Mouse (Mus musculus) embryonic stem cell, embryonic (primary cell): ENCODE data around the gene Tbc1d5.

Experiments
- CTCF ChIA-PET, 4 experiments: fragments of 300-600 bp in 2 of 4; fragments of 350-600 bp in 2 of 4; sonication (Branson Sonifier 250); formaldehyde crosslinking; loops; one replicate each; lab custom pipeline; 2022; ENCODE audit warnings: inconsistent platforms in 2 of 4; lab: Charles Lee
- POLR2A ChIA-PET, 4 experiments: fragments of 300-600 bp in 2 of 4; fragments of 350-600 bp in 2 of 4; sonication (Branson Sonifier 250); formaldehyde crosslinking; loops; one replicate each; lab custom pipeline; 2022; ENCODE audit warnings: antibody characterized with exemption in 4 of 4, inconsistent platforms in 1 of 4; lab: Charles Lee

Tbc1d5 gene

DNA sequence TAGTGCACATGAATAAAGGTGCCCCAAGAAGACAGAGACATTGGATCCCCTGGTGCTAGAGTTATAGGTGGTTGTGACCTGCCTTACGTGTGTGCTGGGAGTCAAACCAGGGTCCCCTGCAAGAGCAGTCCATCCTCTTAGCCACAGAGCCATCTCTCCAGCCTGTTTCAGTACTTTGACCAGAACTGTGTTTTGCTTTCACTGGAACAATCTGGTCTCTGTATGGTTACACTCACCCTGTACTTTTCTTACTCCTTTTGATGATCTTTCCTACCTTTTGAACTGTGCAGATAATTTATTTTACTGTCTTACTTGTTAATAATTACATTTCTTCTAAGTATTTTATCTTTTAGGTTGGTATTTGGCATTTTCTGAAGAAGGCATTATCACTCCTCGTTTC lies 387.5 kb downstream of the Tbc1d5 start:
- CTCF ChIA-PET, result interaction anchor here in 2 of 4 experiments (0.6 kb wide), 2 partner anchors 381 to 560 kb away, joined by 4 read pairs; no protein-coding TSS in a partner anchor
- POLR2A ChIA-PET, result interaction anchor here in 1 of 4 experiments (0.7 kb wide), 2 partner anchors 55 to 110 kb away, joined by 3 read pairs; no protein-coding TSS in a partner anchor

DNA sequence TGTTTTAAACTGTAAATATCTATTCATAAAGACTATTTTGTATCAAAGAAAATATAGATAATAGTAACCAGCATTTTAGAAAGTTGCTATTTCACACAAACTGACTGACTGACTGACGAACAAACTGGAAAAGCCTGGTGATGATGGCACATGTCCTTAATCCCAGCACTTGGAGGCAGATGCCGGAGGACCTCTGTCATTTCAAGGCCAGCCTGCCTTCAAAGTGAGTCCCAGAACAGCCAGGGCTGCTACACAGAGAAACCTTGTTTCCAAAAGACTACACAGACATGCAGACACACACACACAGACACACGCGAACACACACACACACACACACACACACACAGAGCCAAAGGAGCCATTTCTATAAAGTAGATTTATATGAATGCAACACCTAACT lies 390.3 kb downstream of the Tbc1d5 start:
- CTCF ChIA-PET, result no interaction called here
- POLR2A ChIA-PET, result no interaction called here

DNA sequence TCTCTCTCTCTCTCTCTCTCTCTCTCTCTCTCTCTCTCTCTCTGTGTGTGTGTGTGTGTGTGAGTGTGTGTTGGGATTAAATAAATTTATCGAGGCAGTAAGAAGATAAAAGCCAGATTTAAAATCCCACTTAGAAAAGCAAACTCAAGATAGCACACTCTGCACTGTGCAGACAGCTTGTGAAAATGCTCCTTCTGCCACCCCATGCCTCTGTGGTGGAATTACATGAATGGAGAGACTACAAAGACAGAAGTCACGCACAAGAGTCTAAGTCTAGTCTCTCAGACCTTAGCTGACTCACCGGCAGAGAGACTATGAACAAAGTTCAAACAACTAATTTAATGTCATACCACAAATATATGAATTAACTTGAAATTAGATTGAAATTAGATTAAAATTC lies 403.9 kb downstream of the Tbc1d5 start:
- CTCF ChIA-PET, result interaction anchor here in 2 of 4 experiments (0.6 kb wide), 2 partner anchors 118 to 255 kb away, joined by 3 to 9 read pairs; no protein-coding TSS in a partner anchor
- POLR2A ChIA-PET, result no interaction called here

DNA sequence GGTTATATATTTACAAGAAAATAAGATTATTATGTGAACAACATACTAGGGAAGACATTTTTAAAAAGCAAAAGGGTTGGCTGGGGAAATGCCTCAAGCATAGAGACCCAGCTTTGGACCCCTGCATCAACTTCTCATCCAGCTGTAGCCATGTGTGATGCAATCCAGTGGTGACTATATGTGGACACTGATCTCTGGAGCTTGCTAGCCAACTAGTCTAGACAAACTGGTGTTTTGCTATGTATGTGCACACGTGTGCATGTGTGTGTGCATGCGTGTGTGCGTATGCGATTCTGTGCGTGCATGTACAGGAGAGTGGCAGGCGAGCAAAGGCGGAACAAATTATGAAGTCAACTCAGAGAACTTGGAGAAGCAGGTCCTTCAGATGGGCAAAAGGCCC lies 414.8 kb downstream of the Tbc1d5 start:
- POLR2A ChIA-PET, result no interaction called here
- CTCF ChIA-PET, result no interaction called here

DNA sequence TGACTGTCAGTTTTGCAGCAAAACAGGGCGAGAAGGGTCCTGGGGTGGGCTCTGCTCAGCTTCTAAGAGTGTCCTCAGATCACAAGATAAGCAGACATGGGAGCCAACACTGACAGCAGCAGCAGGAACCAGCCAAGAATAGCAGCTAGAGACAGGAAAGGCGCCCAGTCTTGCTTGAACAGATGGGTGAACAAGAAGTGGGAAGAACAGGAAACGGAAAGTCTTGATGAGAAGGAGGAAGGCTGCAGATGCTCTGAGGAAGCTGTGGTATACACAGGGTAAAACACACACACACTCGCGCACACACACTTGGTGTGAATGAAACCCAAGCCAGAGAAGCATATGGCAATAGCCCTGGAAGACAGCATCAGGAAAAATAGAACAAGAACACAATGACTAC lies 415.7 kb downstream of the Tbc1d5 start:
- ChIA-PET POLR2A (no interaction called here), CTCF (no interaction called here)

DNA sequence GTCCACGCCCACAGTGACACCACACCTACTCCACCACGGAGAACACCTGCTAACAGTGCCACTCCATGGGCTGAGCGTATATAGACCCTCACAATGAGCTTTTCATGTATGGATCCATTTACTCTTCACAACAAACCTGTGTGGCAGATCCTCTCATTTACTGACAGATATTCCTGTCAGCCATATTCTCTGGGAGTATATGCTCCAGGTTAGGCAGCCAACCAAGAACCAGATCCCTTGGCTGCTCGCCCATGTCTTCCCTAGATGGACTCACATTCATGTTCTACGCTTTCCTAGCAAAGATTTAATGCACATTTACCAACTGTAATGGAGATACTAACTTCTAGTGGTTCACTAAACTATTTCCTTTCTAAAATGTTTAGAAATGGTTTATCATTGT lies 416.9 kb downstream of the Tbc1d5 start:
- ChIA-PET CTCF (no interaction called here), POLR2A (no interaction called here)

DNA sequence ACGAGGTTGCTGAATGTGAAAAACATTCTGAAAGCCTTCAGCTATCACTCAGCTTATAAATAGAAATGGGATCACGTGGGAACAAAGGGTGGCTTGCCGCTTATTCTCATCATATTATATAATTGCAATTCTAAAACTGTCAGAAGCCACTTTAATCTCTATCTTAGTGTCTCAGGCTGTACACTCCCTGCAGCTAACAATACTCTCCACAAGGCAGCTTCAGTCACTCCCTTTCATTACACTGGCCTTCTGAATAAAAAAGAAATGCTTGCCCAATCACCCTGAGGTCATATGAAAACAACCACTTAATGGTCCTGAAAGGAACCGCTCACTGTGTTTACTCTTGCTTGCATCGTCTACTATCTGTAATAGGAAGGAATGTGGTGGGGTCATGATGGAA lies 418.1 kb downstream of the Tbc1d5 start:
- ChIA-PET POLR2A (no interaction called here), CTCF (no interaction called here)

DNA sequence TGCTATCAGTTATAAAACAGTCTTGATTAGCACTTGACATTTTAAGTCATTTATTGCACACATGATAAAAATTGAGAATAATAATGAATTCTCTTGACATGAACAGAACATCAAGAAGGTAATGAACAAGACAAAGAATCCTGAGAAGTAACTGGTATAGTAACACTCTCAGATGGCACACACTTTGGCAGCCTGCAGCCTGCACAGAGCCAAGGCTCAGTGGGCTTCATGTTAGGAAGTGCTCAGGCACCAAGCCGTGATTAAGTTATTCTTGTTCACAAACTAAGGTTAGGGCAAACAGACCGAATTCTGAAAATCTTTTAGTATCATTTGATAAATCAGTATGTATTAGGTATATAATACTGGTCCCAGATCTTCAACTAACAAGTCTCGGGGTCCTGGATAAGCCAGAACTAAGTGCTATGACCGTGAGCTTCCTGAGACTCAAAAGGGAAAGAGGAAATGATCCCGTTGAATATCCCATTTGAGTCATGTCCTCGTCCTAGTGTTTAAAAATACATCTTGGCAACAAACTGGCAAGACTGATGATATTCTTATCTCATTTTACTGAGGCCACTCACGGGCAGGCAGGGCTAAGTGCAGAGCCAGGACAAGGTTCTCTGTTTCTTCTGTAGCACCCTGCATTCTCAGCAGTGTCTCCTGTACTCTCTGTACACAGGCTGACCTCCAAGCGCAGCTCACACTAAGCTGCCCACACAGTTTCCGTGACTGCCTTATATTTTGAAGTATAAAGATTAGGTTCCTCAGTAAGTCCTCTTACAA lies 425.6 kb downstream of the Tbc1d5 start:
- POLR2A ChIA-PET, result no interaction called here
- CTCF ChIA-PET, result no interaction called here

DNA sequence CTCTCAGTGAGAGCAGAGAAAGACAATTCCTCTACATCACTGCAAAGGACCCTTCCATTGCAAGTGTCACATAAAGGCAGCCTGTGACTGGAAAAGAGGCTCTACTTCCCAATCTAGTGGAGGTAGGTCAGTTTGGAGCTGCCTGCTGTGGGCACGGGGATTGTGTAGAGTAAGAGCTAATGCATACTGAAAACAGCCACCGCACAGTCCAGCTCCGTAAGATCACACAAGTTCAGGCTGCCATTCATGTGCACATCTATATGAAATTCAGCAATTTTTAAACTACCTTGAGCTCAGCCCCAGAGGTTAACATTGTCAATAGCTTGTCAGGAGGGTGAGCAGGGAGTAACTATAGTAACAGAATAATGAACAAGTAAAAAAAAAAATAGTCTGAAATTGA lies 426.4 kb downstream of the Tbc1d5 start:
- CTCF ChIA-PET, result interaction anchor here in 1 of 4 experiments (0.8 kb wide), 1 partner anchor 19 kb away, joined by 3 read pairs; no protein-coding TSS in a partner anchor
- POLR2A ChIA-PET, result no interaction called here

DNA sequence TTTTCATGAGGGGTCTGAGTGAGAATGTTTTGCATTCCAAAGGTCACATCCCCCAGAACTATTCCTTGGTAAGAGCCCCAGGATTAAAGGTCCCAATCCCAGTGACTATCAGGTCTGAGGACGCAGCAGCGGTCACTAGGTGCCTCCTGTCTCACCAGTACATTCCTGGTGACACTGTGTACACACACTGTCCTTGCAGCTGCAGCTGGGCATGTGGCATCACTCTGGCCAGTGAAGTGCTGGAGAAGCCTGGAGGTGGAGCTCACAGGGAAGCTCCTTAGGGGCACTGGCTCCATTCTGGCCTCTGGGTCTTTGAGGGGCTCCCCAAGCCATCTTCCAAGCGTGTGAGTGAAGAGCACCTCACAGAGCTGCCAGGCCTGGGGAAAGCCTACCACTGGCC lies 427.2 kb downstream of the Tbc1d5 start:
- ChIA-PET CTCF (interaction anchor here in 1 of 4 experiments (0.8 kb wide), 1 partner anchor 18 kb away, joined by 3 read pairs; no protein-coding TSS in a partner anchor), POLR2A (no interaction called here)

DNA sequence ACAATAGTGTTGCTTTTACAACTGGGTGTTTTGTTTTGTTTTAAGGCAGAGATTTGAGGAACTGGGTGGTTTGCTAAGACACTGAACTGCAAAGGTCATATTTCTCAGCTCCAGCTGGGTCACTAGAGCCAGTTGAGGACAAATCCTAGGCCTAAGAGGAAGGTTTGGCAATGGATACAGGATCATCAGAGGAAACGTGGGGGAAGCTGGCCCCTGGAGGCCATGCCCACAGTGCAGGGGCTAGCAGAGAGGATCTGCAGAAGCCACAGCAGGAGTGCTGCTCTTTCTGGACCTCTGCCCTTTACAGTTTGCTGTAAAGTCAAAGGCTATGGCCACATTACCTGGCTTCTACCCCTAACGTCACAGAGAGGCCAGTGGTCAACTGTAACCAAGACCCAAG lies 428.3 kb downstream of the Tbc1d5 start:
- ChIA-PET POLR2A (interaction anchor here in 1 of 4 experiments (1.5 kb wide), 1 partner anchor 9 kb away, joined by 4 read pairs; no protein-coding TSS in a partner anchor), CTCF (no interaction called here)

DNA sequence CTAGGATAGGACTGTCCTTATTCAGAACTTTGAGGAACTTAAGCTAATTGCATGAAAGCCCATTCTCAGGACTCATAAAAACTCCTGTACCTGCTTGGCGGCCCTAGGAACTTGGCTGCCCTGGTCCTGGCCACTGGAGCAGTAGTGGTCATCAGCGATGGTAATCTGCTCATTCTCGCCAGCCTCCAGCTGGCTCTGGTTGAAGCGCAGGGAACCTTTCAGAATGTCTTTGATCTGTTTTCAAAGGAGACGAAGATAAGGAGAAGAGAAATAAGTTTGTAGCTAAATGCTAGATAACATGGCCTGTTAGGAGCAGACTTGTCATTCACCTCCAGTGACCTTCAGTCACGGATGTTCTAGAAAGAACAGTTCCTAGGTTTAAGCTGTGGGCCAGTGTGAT lies 437.8 kb downstream of the Tbc1d5 start:
- CTCF ChIA-PET, result no interaction called here
- POLR2A ChIA-PET, result interaction anchor here in 1 of 4 experiments (1.0 kb wide), 1 partner anchor 56 kb away, joined by 3 read pairs; no protein-coding TSS in a partner anchor

DNA sequence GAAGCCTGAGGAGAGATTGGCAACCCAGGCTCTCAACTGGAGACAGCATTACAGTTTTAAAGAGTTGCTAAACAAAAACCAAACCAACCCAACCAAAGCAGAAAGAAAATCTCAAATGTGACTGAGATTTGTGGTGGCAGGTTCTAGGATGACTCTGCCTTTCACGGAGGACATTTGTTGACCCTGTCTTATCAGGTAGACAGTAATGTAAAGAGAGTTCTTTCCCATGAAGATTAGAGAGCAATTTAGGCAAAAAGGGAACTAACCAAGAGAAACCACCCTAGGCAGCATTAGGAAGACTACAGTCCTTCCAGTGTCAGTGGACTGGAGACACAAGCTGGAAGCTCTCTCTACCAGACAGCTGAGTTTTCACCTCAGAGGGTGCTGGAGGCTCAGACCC lies 438.3 kb downstream of the Tbc1d5 start:
- CTCF ChIA-PET, result no interaction called here
- POLR2A ChIA-PET, result interaction anchor here in 1 of 4 experiments (1.0 kb wide), 1 partner anchor 55 kb away, joined by 3 read pairs; no protein-coding TSS in a partner anchor

DNA sequence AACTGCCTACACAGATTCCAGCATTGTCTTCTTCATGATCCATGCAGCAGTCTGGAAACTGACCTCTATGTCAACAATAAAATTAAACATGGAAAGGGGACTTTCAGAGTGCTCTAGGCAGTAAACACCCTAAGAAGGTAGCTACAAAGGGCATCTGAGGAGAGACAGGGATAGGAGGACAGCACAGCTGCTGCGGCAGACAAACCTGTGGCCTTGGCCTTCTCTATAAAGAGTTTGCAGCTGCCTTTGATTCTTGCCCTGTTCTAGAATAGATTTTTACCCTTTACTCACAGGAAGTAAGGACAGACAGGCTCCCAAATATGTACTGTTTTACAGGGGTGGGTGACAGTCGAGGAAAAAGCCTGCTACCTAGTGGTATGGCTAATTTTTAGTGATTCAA lies 440.7 kb downstream of the Tbc1d5 start:
- ChIA-PET POLR2A (no interaction called here), CTCF (no interaction called here)

DNA sequence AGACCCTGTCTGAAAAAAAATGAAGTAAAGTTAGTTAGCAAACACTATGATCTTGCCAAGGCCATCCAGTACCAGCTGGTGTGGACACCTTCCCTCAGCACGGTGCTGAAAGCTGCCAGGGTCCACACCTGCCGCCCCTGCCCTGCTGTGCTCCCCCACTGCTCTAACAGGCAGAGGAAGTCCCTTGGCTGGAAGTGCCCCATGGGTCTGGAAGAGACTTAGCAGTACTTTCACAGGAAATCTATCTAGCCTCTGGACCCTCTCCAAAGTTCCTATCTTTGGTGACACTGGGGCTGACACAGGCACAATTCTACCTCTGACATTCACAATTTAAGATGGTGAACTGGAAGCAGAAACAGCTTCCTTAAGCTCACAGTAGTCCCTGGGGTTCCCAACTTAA lies 442.1 kb downstream of the Tbc1d5 start:
- ChIA-PET POLR2A (interaction anchor here in 1 of 4 experiments (0.6 kb wide), 1 partner anchor 54 kb away, joined by 3 read pairs; no protein-coding TSS in a partner anchor), CTCF (interaction anchor here in 1 of 4 experiments (0.6 kb wide), 1 partner anchor 445 kb away, joined by 3 read pairs; no protein-coding TSS in a partner anchor)

DNA sequence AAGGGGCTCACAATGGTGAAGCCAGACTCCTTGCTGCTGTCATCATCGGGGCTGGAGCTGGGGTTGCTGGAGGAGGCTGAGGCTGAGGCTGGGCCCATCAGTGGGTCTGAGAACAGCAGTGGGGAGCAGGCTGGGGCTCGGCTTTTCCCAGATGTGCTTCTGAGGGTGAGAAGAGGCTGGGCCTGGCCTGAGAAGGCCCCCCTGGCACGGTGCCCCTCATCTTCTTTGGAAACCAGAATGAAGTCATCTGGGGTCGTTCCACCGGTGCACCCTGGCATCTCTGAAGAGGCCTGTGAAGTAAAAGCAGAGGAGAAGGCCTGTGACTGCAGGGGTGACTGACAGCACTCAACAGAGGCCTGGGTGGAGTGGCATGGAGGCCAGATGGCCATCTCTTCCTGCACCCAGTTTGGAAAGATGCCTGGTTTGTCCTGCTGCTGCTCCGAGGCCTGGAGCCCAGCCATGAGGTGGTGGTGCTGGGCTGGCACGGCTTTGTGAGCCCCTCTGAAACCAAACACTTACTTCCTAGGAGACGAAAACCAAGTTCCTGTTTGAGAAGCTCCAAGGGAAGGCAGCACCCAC lies 443.1 kb downstream of the Tbc1d5 start:
- CTCF ChIA-PET, result no interaction called here

DNA sequence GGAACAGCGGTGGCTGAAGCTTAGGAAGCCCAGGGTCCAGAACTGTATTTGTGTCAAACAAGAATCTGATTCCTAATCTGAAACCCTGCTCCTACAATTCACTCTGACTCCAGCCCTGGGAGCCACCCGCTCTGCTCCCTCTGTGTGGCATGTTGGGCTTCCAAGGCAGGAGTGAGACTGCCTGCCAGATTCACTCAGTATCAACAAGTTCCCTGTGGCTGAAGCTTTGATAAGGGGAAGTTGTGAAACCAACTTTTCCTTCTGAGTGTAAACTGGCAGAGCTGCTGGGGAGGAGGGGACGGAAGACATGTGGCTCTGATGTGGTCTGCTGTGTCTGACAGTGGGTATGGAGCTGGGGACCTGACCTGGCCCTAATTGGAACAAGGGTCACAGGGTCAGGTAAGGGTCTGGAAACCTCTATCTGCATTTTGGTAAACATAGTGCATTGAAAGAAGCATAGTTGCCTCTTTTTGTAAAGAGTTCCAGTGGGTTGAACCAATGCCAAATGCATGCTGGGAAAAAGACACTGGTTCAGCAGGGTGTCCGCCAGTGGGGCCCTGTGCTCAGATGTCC lies 443.7 kb downstream of the Tbc1d5 start:
- ChIA-PET CTCF (no interaction called here), POLR2A (interaction anchor here in 1 of 4 experiments (0.5 to 0.8 kb wide), 2 partner anchors 62 to 372 kb away, joined by 3 to 7 read pairs; no protein-coding TSS in a partner anchor)

More for the DNA sequence above, 443.1 kb downstream of the Tbc1d5 start:
- POLR2A ChIA-PET, result interaction anchor here in 1 of 4 experiments (0.5 kb wide), 1 partner anchor 62 kb away, joined by 7 read pairs; no protein-coding TSS in a partner anchor

DNA sequence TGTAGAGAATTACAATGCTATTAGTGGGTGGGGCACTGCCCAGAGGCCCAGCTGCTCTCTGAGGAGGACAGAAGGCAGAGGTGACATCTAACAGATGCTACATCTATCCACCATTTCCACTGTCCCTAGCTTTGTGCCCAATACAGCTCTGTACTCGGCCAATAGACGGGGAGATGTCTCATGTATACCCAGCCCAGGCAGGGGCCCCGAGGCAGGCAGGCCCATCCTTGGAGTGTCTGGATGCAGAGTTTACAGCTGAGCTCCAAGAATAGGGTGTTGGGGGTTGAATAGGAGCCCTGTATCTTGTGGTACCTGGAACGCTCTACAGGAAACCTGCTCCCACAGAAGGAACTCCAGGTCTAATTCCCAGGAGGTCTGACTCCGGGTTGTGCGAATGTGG lies 444.4 kb downstream of the Tbc1d5 start:
- ChIA-PET POLR2A (interaction anchor here in 1 of 4 experiments (0.8 kb wide), 1 partner anchor 372 kb away, joined by 3 read pairs; no protein-coding TSS in a partner anchor), CTCF (interaction anchor here in 1 of 4 experiments (1.1 kb wide), 1 partner anchor 18 kb away, joined by 3 read pairs; no protein-coding TSS in a partner anchor)

DNA sequence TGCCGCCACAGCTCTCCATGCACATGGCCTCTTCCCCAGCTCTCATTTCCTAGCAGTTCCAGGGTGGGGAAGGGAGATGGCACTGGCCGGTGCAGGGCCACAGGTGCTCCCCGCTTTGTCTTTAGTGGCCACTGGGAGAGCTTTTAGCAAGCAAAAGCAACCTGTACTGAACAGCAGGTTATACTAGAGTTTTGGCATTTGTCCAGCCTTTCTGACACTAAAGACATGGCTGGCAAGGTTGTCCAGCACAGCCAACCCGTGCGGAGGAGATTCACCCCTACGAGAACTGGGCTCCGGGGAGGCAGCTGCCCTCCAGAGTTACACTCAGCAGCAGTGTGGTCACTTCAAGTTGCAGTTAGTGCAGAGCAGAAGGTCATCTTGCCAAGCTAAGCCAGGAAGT lies 445.8 kb downstream of the Tbc1d5 start:
- CTCF ChIA-PET, result no interaction called here
- POLR2A ChIA-PET, result no interaction called here
